Mouse (Mus musculus): Measurements from ENCODE around the gene S1pr3.

- no peak for TF ChIP-seq HCFC1 (IDR thresholded peaks at IDR 0.05; ENCODE audit: borderline replicate concordance, insufficient read depth, low read length)
- no peak for TF ChIP-seq ZC3H11A (IDR thresholded peaks at IDR 0.05; ENCODE audit: borderline replicate concordance, low read depth, low read length)
Observed at GRCm38 (mm10) chr13:51363390-51363789, 45.0 kb upstream of the S1pr3 start.

Data from ES-E14 (cell line).